Mouse (Mus musculus): Measurements from ENCODE around the gene Wwtr1. TPM values are rescaled to one million over a fixed set of nuclear protein-coding genes. Genes with fewer than 3 reads are reported as not detected.

Gene Wwtr1
- polyA plus RNA-seq, 1 experiment from 2014 or later: 17.9 TPM

- no peaks in the 10 kb centered on the region for H3K36me3 ChIP-seq (ENCODE audit: insufficient read depth, low read length)
- 0 out of 2 replicates have a peak, but pooled peaks cover 6% of the 10 kb centered on the region for H3K4me1 ChIP-seq (ENCODE audit: insufficient read depth, low read length)
- no peak for ATAC-seq (ENCODE audit: low FRiP score, low TSS enrichment)
- WGBS: 60% methylated on average over 3 of the region's 3 CpGs
- no peak overlapping the region for H3K9ac ChIP-seq (replicated peaks; ENCODE audit: low read length)
- no peak overlapping the region for H3K4me3 ChIP-seq (ENCODE audit: low read length)
- no peak overlapping the region for H3K27ac ChIP-seq (ENCODE audit: low read length)
- H3K9me3 ChIP-seq (ENCODE audit: low read length): no peaks in the 10 kb centered on the region
- no peaks in the 10 kb centered on the region for H3K27me3 ChIP-seq (ENCODE audit: insufficient read depth, low read length)
- H3K4me2 ChIP-seq (replicated peaks; ENCODE audit: low read depth, low read length): no peak overlapping the region
These were observed 134.8 kb downstream of the Wwtr1 start for GRCm38 (mm10) chr3:57440956-57441355.

- no peak for ATAC-seq (ENCODE audit: low FRiP score, low TSS enrichment)
- WGBS: 72% methylated on average over 8 of the region's 8 CpGs
- H3K27ac ChIP-seq (ENCODE audit: low read length): no peak overlapping the region
- H3K27me3 ChIP-seq (ENCODE audit: insufficient read depth, low read length): no peaks in the 10 kb centered on the region
- H3K4me2 ChIP-seq (replicated peaks; ENCODE audit: low read depth, low read length): no peak overlapping the region
- no peaks in the 10 kb centered on the region for H3K9me3 ChIP-seq (ENCODE audit: low read length)
- no peaks in the 10 kb centered on the region for H3K36me3 ChIP-seq (ENCODE audit: insufficient read depth, low read length)
- H3K4me1 ChIP-seq (ENCODE audit: insufficient read depth, low read length): no peaks in the 10 kb centered on the region
- H3K9ac ChIP-seq (replicated peaks; ENCODE audit: low read length): no peak overlapping the region
- no peak overlapping the region for H3K4me3 ChIP-seq (ENCODE audit: low read length)
These were observed 140.3 kb downstream of the Wwtr1 start for GRCm38 (mm10) chr3:57435364-57435763.

DNA sequence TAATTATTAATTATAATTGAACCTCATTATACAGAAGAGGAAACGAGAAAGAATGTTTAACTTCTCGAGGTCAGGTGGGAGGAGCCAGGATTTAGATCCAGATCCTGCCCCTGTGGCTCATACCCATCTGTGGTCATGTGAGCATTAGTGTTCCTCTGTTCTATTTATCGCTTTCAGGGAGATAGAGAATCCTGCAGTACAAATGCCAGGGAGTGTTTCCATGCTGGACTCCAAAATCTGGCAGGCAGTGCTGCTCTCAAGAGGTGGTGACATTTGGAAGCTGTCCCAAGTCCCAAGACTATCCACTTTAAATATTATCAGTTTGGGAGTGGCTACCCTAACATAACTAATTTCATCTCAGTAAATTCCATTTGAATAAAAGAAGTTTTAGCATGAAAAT, 144.0 kb downstream of the Wwtr1 start:
- no peaks in the 10 kb centered on the region for H3K9me3 ChIP-seq (ENCODE audit: low read length)
- H3K4me1 ChIP-seq (ENCODE audit: insufficient read depth, low read length): peaks cover 12% of the 10 kb centered on the region
- H3K27me3 ChIP-seq (ENCODE audit: insufficient read depth, low read length): no peaks in the 10 kb centered on the region
- H3K36me3 ChIP-seq (ENCODE audit: insufficient read depth, low read length): no peaks in the 10 kb centered on the region
- no peak overlapping the region for H3K4me3 ChIP-seq (ENCODE audit: low read length)
- no peak overlapping the region for H3K27ac ChIP-seq (ENCODE audit: low read length)
- H3K9ac ChIP-seq (replicated peaks; ENCODE audit: low read length): no peak overlapping the region
- WGBS: 82% methylated on average over 3 of the region's 3 CpGs
- no peak overlapping the region for H3K4me2 ChIP-seq (replicated peaks; ENCODE audit: low read depth, low read length)
- ATAC-seq (ENCODE audit: low FRiP score, low TSS enrichment): no peak

DNA sequence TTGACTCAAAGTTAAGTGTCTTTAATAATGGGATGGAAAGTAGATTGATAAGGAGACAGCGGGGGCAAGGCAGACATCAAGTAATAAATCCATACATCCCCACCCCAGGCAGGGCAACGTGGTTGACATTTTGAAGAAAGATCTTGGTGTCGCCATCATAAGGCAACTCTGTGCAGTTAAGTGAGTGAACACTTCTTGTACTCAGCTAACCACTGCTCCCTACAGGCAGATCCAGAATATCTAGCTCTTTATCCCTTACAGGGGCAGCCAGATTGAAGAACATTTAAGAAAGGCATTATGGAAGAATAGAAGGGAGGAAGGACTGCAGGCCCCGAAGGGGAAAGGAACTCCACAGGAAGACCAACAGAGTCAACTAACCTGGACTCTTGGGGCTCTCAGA, 146.2 kb downstream of the Wwtr1 start:
- no peaks in the 10 kb centered on the region for H3K36me3 ChIP-seq (ENCODE audit: insufficient read depth, low read length)
- H3K4me2 ChIP-seq (replicated peaks; ENCODE audit: low read depth, low read length): no peak overlapping the region
- peak overlapping the region; percentile 0; the same call in 1 of the 2 replicates for H3K27ac ChIP-seq (ENCODE audit: low read length)
- H3K4me3 ChIP-seq (ENCODE audit: low read length): no peak overlapping the region
- H3K27me3 ChIP-seq (ENCODE audit: insufficient read depth, low read length): no peaks in the 10 kb centered on the region
- no peak overlapping the region for H3K9ac ChIP-seq (replicated peaks; ENCODE audit: low read length)
- H3K4me1 ChIP-seq (ENCODE audit: insufficient read depth, low read length): peaks cover 12% of the 10 kb centered on the region
- H3K9me3 ChIP-seq (ENCODE audit: low read length): no peaks in the 10 kb centered on the region
- no peak for ATAC-seq (ENCODE audit: low FRiP score, low TSS enrichment)
- WGBS: 36% methylated on average over 4 of the region's 4 CpGs

- peaks cover 12% of the 10 kb centered on the region for H3K4me1 ChIP-seq (ENCODE audit: insufficient read depth, low read length)
- no peak overlapping the region for H3K4me2 ChIP-seq (replicated peaks; ENCODE audit: low read depth, low read length)
- H3K27me3 ChIP-seq (ENCODE audit: insufficient read depth, low read length): no peaks in the 10 kb centered on the region
- H3K4me3 ChIP-seq (ENCODE audit: low read length): no peak overlapping the region
- H3K36me3 ChIP-seq (ENCODE audit: insufficient read depth, low read length): no peaks in the 10 kb centered on the region
- ATAC-seq (ENCODE audit: low FRiP score, low TSS enrichment): peak; percentile 64; the same call in 1 of the 2 replicates
- H3K9me3 ChIP-seq (ENCODE audit: low read length): no peaks in the 10 kb centered on the region
- H3K27ac ChIP-seq (ENCODE audit: low read length): peak overlapping the region; percentile 50; the same call in 1 of the 2 replicates
- H3K9ac ChIP-seq (replicated peaks; ENCODE audit: low read length): no peak overlapping the region
- 9% methylated on average over 5 of the region's 5 CpGs for WGBS
These were observed 146.8 kb downstream of the Wwtr1 start for GRCm38 (mm10) chr3:57428682-57429464.

GRCm38 (mm10) chr3:57426351-57426750, 149.4 kb downstream of the Wwtr1 start:
- 83% methylated on average over 11 of the region's 11 CpGs for WGBS
- Histone ChIP-seq H3K27ac (ENCODE audit: low read length) (no peak overlapping the region), H3K36me3 (ENCODE audit: insufficient read depth, low read length) (no peaks in the 10 kb centered on the region), H3K27me3 (ENCODE audit: insufficient read depth, low read length) (no peaks in the 10 kb centered on the region), H3K4me1 (ENCODE audit: insufficient read depth, low read length) (peaks cover 12% of the 10 kb centered on the region), H3K4me3 (ENCODE audit: low read length) (no peak overlapping the region), H3K9me3 (ENCODE audit: low read length) (no peaks in the 10 kb centered on the region), H3K4me2 (replicated peaks; ENCODE audit: low read depth, low read length) (no peak overlapping the region), H3K9ac (replicated peaks; ENCODE audit: low read length) (no peak overlapping the region)
- no peak for ATAC-seq (ENCODE audit: low FRiP score, low TSS enrichment)

GRCm38 (mm10) chr3:57425089-57425730, 150.5 kb downstream of the Wwtr1 start, which contains the start of gene Tm4sf4:
Tm4sf4 (plus strand) TSS chr3:57425314.
- no peaks in the 10 kb centered on the region for H3K9me3 ChIP-seq (ENCODE audit: low read length)
- H3K4me2 ChIP-seq (replicated peaks; ENCODE audit: low read depth, low read length): no peak within 1 kb of the TSS; the same call in 1 of the 2 replicates
- H3K27me3 ChIP-seq (ENCODE audit: insufficient read depth, low read length): no peaks in the 10 kb centered on the region
- H3K27ac ChIP-seq (ENCODE audit: low read length): no peak within 1 kb of the TSS
- no peak for ATAC-seq (ENCODE audit: low FRiP score, low TSS enrichment)
- WGBS: 38% methylated on average over 10 of the region's 10 CpGs
- no peaks in the 10 kb centered on the region for H3K36me3 ChIP-seq (ENCODE audit: insufficient read depth, low read length)
- H3K4me1 ChIP-seq (ENCODE audit: insufficient read depth, low read length): peaks cover 12% of the 10 kb centered on the region
- H3K4me3 ChIP-seq (ENCODE audit: low read length): no peak within 1 kb of the TSS
- no peak within 1 kb of the TSS for H3K9ac ChIP-seq (replicated peaks; ENCODE audit: low read length)

- Histone ChIP-seq H3K27me3 (ENCODE audit: insufficient read depth, low read length) (no peaks in the 10 kb centered on the region), H3K4me3 (ENCODE audit: low read length) (no peak overlapping the region), H3K4me1 (ENCODE audit: insufficient read depth, low read length) (no peaks in the 10 kb centered on the region), H3K9ac (replicated peaks; ENCODE audit: low read length) (no peak overlapping the region), H3K27ac (ENCODE audit: low read length) (no peak overlapping the region), H3K9me3 (ENCODE audit: low read length) (no peaks in the 10 kb centered on the region), H3K4me2 (replicated peaks; ENCODE audit: low read depth, low read length) (no peak overlapping the region), H3K36me3 (ENCODE audit: insufficient read depth, low read length) (no peaks in the 10 kb centered on the region)
- ATAC-seq (ENCODE audit: low FRiP score, low TSS enrichment): no peak
- WGBS: 90% methylated on average over 1 of the region's 1 CpGs
These were observed 155.1 kb downstream of the Wwtr1 start for GRCm38 (mm10) chr3:57420660-57421059.

DNA sequence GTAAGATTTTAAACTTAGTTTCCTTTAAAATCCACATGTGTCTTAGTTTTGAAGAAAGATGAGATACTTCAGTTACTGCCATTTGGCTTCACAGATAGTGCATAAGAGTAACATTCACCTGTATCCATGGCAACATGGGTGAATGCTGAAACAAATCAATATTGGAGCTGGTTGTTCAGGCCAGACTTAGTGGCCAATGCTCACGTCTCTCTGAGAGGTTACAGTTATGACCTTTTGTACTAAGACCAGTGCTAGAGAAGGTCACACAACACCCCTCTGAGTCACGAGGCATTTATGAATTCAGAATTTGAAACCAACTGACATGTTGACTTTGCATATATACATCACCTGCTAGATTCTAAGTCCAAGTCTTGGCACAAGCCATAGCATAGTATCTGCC, 155.5 kb downstream of the Wwtr1 start:
- no peaks in the 10 kb centered on the region for H3K27me3 ChIP-seq (ENCODE audit: insufficient read depth, low read length)
- H3K4me2 ChIP-seq (replicated peaks; ENCODE audit: low read depth, low read length): no peak overlapping the region
- no peak overlapping the region for H3K9ac ChIP-seq (replicated peaks; ENCODE audit: low read length)
- no peak for ATAC-seq (ENCODE audit: low FRiP score, low TSS enrichment)
- no peaks in the 10 kb centered on the region for H3K9me3 ChIP-seq (ENCODE audit: low read length)
- H3K4me3 ChIP-seq (ENCODE audit: low read length): no peak overlapping the region
- H3K27ac ChIP-seq (ENCODE audit: low read length): no peak overlapping the region
- H3K4me1 ChIP-seq (ENCODE audit: insufficient read depth, low read length): no peaks in the 10 kb centered on the region
- no peaks in the 10 kb centered on the region for H3K36me3 ChIP-seq (ENCODE audit: insufficient read depth, low read length)
- 69% methylated on average over 2 of the region's 2 CpGs for WGBS

- Histone ChIP-seq H3K9ac (replicated peaks; ENCODE audit: low read length) (no peak overlapping the region), H3K4me2 (replicated peaks; ENCODE audit: low read depth, low read length) (no peak overlapping the region), H3K4me3 (ENCODE audit: low read length) (no peak overlapping the region), H3K4me1 (ENCODE audit: insufficient read depth, low read length) (no peaks in the 10 kb centered on the region), H3K27ac (ENCODE audit: low read length) (no peak overlapping the region), H3K36me3 (ENCODE audit: insufficient read depth, low read length) (no peaks in the 10 kb centered on the region), H3K27me3 (ENCODE audit: insufficient read depth, low read length) (no peaks in the 10 kb centered on the region), H3K9me3 (ENCODE audit: low read length) (no peaks in the 10 kb centered on the region)
- ATAC-seq (ENCODE audit: low FRiP score, low TSS enrichment): no peak
- 91% methylated on average over 4 of the region's 4 CpGs for WGBS
These were observed 164.2 kb downstream of the Wwtr1 start for GRCm38 (mm10) chr3:57411535-57411934.

Measured in kidney, embryonic 16.5 days (tissue).